Mouse (Mus musculus) brain, adult 2 months (tissue): ENCODE data around the gene Tbl3.
A peak's percentile ranks its signal among the peaks of the same experiment; 100 is the strongest.

Source experiments
- DNase-seq: peaks from one replicate; pipeline ENCODE4 v3.0.0; 2011; ENCODE audit warnings: low read depth, low spot score

Gene Tbl3

GRCm38 (mm10) chr17:24706982-24707800 is at the start of gene Tbl3:
Gene Tbl3 (minus strand): TSS chr17:24707660.
- peak; percentile 97 for DNase-seq

- DNase-seq = no peak
Observed at GRCm38 (mm10) chr17:24752415-24753394, 45.2 kb upstream of the Tbl3 start, which contains the start of gene Hs3st6. Gene Hs3st6 (plus strand): TSS chr17:24752988.

GRCm38 (mm10) chr17:24751528-24751927 is 44.1 kb upstream of the Tbl3 start:
- DNase-seq = no peak

GRCm38 (mm10) chr17:24746986-24747385 is 39.5 kb upstream of the Tbl3 start:
- no peak for DNase-seq

- DNase-seq = peak; percentile 94
Observed at GRCm38 (mm10) chr17:24745526-24746497, 38.4 kb upstream of the Tbl3 start.

GRCm38 (mm10) chr17:24744381-24744780 is 36.9 kb upstream of the Tbl3 start:
- no peak for DNase-seq

GRCm38 (mm10) chr17:24743896-24744295 is 36.4 kb upstream of the Tbl3 start:
- DNase-seq = no peak

GRCm38 (mm10) chr17:24742307-24742706 is 34.8 kb upstream of the Tbl3 start:
- DNase-seq = peak; percentile 81

GRCm38 (mm10) chr17:24739926-24740325 is 32.5 kb upstream of the Tbl3 start:
- DNase-seq = no peak

GRCm38 (mm10) chr17:24738238-24738637 is 30.8 kb upstream of the Tbl3 start:
- DNase-seq = no peak

- DNase-seq = no peak
Observed at GRCm38 (mm10) chr17:24737135-24737810, 29.8 kb upstream of the Tbl3 start.

GRCm38 (mm10) chr17:24736330-24737051 is 29.0 kb upstream of the Tbl3 start, which contains the start of gene Msrb1:
Gene Msrb1 (plus strand): TSS chr17:24736642.
- peak; percentile 99 for DNase-seq

- no peak for DNase-seq
Observed at GRCm38 (mm10) chr17:24735446-24735845, 28.0 kb upstream of the Tbl3 start.

- no peak for DNase-seq
Observed at GRCm38 (mm10) chr17:24734513-24734912, 27.1 kb upstream of the Tbl3 start.

- DNase-seq = no peak
Observed at GRCm38 (mm10) chr17:24733434-24734050, 26.1 kb upstream of the Tbl3 start.

GRCm38 (mm10) chr17:24732233-24732935 is 24.9 kb upstream of the Tbl3 start:
- no peak for DNase-seq

GRCm38 (mm10) chr17:24730787-24731186 is 23.3 kb upstream of the Tbl3 start:
- no peak for DNase-seq

GRCm38 (mm10) chr17:24729067-24729466 is 21.6 kb upstream of the Tbl3 start:
- DNase-seq = no peak

GRCm38 (mm10) chr17:24728184-24728583 is 20.7 kb upstream of the Tbl3 start:
- DNase-seq = no peak
